Mouse (Mus musculus) kidney, postnatal 0 days (tissue): Measurements from ENCODE around the gene Jak3. TPM values are rescaled to one million over a fixed set of nuclear protein-coding genes. Genes with fewer than 3 reads are reported as not detected.
A peak's percentile ranks its signal among the peaks of the same experiment; 100 is the strongest.

Source experiments
- ATAC-seq: fragments of 200-750 bp; cut with Nextera tagmentation; replicated peaks from 2 replicates; pipeline ENCODE4 v1.8.0; 2017; ENCODE audit warnings: low read depth, moderate number of reproducible peaks, moderate TSS enrichment, moderate library complexity; ENCODE audit not compliant: low FRiP score
- DNase-seq: peaks from one replicate; pipeline ENCODE4 v3.0.0-alpha.2; 2016; ENCODE audit warnings: low spot score
- H3K27ac ChIP-seq: fragments of 300-500 bp; sonication (generic); 2 replicates; pipeline ENCODE4 v1.5.1; 2014; ENCODE audit warnings: mild to moderate bottlenecking
- H3K27me3 ChIP-seq: fragments of 300-500 bp; sonication (generic); 2 replicates; pipeline ENCODE4 v1.6.1; 2014; ENCODE audit warnings: low read length, mixed read lengths; ENCODE audit not compliant: insufficient read depth
- H3K36me3 ChIP-seq: fragments of 300-500 bp; sonication (generic); 2 replicates; pipeline ENCODE4 v1.6.1; 2014; ENCODE audit warnings: low read length, mixed read lengths; ENCODE audit not compliant: insufficient read depth
- H3K4me1 ChIP-seq: fragments of 300-500 bp; sonication (generic); replicated peaks from 2 replicates; pipeline ENCODE4 v1.6.1; 2014; ENCODE audit warnings: antibody characterized with exemption, low read length, mixed read lengths; ENCODE audit not compliant: insufficient read depth
- H3K4me2 ChIP-seq: fragments of 300-500 bp; sonication (generic); 2 replicates; pipeline ENCODE4 v1.6.1; 2014; ENCODE audit warnings: mild to moderate bottlenecking, low read length, moderate library complexity, mixed read lengths
- H3K4me3 ChIP-seq: fragments of 300-500 bp; sonication (generic); replicated peaks from 2 replicates; pipeline ENCODE4 v1.5.1; 2014; ENCODE audit warnings: low read depth, low read length
- H3K9ac ChIP-seq: fragments of 300-500 bp; sonication (generic); 2 replicates; pipeline ENCODE4 v1.6.1; 2014; ENCODE audit warnings: low read depth, low read length
- H3K9me3 ChIP-seq: fragments of 300-500 bp; sonication (generic); replicated peaks from 2 replicates; pipeline ENCODE4 v1.6.1; 2016; ENCODE audit warnings: low read length, inconsistent platforms, mixed read lengths
- CTCF ChIP-seq: IDR thresholded peaks from 2 replicates; pipeline ENCODE4 v1.5.1; 2016; ENCODE audit warnings: antibody characterized with exemption, low read depth, mild to moderate bottlenecking, moderate library complexity
- WGBS: fragments of 180-500 bp; shearing (Covaris S2); extraction: QIAGEN DNeasy Blood & Tissue Kit; methylation state at CpG from one replicate; pipeline ENCODE4 v1.1.7; 2014; 5-methylcytosine and 5-hydroxymethylcytosine counted together
- polyA plus RNA-seq: library from polyadenylated mRNA; unstranded; fragments of >200 nt; fragmentation: Nextera tagmentation; extraction: Ambion mirVana; gene quantifications from 2 replicates; pipeline ENCODE4 v1.2.1, GENCODE M21; 2015

Jak3 gene
- polyA plus RNA-seq, 1 experiment from 2014 or later: 5.3 TPM

DNA sequence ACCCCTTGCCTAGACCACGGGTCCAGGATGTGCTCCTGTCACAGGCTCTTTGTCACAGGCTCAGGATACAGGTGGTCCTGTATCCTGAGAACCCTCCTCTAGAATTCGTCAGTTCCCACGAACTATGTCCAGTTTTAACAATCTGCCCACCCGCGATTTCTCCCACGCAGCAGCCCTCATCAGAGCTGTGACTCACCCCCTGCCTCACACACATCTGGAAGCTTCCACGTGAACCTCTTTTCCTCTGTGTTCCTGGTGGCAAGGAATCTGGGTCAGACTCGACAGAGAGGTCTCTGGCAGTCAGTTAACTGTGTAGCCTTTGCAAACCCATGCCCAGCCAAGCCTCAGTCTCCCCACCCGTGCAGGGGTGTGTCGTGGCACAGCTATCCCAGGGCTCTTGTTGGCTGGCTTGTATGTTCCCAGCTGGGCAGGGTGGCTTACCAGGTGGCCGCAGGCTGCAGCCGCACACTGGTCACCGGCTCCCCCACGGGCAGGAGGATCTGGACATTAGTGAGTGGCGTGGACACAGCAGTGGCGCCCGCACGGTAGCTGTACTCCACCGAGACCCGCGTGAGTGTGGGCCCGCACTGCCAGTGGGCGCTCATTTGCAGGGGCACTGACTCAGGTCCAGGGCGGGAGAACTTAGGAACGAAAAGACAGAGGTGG is 33.2 kb downstream of the Jak3 start:
- Histone ChIP-seq H3K9ac (no peak overlapping the region), H3K4me1 (0 out of 2 replicates have a peak, but pooled peaks cover 4% of the 10 kb centered on the region), H3K9me3 (no peaks in the 10 kb centered on the region), H3K4me3 (no peak overlapping the region), H3K36me3 (no peaks in the 10 kb centered on the region), H3K27ac (no peak overlapping the region), H3K4me2 (peak overlapping the region; percentile 46; the same call in 1 of the 2 replicates), H3K27me3 (peaks cover 7% of the 10 kb centered on the region; the same call in 1 of the 2 replicates)
- TF ChIP-seq CTCF: no peak
- DNase-seq: no peak
- ATAC-seq: peak; percentile 49
- 36% methylated on average over 25 of the region's 25 CpGs for WGBS

DNA sequence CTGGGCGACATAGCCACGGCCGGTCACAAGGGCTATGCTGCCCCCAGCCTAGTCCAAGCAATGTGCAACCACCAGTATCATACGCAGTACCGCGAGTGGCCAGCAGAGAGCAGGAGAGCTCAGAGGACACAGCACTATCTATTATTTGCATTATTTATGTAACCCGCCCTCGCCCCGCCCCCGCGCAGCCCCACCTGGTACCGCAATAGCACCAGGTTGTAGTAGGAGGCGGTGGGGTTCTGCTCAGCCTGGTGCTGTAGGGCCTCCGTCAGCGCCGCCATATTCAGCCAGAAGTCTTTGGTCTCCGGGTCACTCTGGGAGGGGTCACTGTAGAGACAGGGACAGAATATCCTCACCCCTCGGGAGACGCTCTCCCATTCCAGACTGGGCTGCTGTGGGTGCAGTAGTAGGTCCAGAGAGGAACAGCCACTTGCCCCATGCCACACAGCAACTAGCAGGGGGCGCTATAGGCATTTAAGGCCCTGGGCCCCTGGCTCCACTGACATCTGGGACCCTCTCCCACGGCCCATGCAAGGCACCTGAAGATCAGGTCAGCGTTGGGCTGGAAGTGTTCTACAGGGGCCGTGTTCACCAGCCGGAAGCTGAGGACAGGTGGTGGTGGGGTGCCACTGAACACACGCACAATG is 33.8 kb downstream of the Jak3 start:
- peak; percentile 82 for TF ChIP-seq CTCF
- H3K4me2 ChIP-seq: peak overlapping the region; percentile 46; the same call in 1 of the 2 replicates
- no peak overlapping the region for H3K27ac ChIP-seq
- no peak overlapping the region for H3K4me3 ChIP-seq
- DNase-seq (peak; percentile 73), ATAC-seq (peak; percentile 59)
- H3K4me1 ChIP-seq: 0 out of 2 replicates have a peak, but pooled peaks cover 4% of the 10 kb centered on the region
- peaks cover 7% of the 10 kb centered on the region; the same call in 1 of the 2 replicates for H3K27me3 ChIP-seq
- no peaks in the 10 kb centered on the region for H3K36me3 ChIP-seq
- H3K9me3 ChIP-seq: no peaks in the 10 kb centered on the region
- WGBS: 18% methylated on average over 25 of the region's 25 CpGs
- no peak overlapping the region for H3K9ac ChIP-seq

DNA sequence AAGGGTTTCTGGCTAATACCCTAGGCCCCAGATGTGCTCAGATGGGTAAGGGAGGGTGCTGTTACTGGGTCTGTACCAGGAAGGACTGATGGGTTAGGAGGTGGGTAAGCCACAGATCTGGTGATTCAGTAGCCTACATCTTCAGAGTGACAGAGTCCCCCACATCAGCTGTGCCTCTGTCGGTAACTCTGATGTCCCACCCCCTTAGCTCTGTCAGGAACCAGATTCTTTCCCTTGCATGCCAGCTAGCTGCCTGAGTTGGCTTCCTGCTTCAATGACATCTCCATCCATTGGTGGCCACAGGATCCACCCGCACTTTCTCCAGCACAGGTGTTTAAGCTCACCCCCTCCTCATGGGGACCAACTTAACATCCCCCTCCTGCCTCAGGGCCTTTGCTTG is 35.5 kb downstream of the Jak3 start:
- no peaks in the 10 kb centered on the region for H3K36me3 ChIP-seq
- WGBS: 88% methylated on average over 2 of the region's 2 CpGs
- no peak for TF ChIP-seq CTCF

DNA sequence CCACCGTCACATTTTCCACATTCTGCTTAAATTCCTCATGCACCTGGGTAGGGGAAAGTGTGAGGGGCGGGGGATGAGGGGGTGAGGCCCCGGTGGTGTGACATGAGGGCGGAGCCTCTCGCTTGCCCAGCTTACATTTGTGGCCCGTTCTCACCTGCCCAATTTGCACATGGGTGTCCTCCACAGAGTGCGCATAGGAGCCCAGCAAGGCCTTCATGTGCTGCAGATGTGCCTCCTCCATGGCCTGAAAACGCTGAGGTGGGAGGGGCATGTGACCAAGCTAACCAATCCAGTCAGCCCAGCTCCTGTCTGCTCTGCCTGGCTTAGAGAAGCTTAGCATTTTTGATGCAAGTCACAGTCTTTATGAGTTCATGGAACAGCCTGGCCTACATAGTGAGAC is 39.4 kb downstream of the Jak3 start:
- no peak overlapping the region for H3K27ac ChIP-seq
- H3K4me3 ChIP-seq: no peak overlapping the region
- 43% methylated on average over 8 of the region's 8 CpGs for WGBS
- no peaks in the 10 kb centered on the region for H3K4me1 ChIP-seq
- H3K9ac ChIP-seq: no peak overlapping the region
- H3K36me3 ChIP-seq: no peaks in the 10 kb centered on the region
- no peaks in the 10 kb centered on the region for H3K9me3 ChIP-seq
- DNase-seq: no peak
- no peaks in the 10 kb centered on the region for H3K27me3 ChIP-seq
- H3K4me2 ChIP-seq: no peak overlapping the region
- TF ChIP-seq CTCF: no peak
- ATAC-seq: no peak

More for the DNA sequence above, 35.5 kb downstream of the Jak3 start:
- ATAC-seq: no peak
- Histone ChIP-seq H3K27ac (no peak overlapping the region), H3K4me2 (no peak overlapping the region), H3K9me3 (no peaks in the 10 kb centered on the region), H3K9ac (no peak overlapping the region), H3K4me3 (no peak overlapping the region), H3K27me3 (peaks cover 7% of the 10 kb centered on the region; the same call in 1 of the 2 replicates), H3K4me1 (0 out of 2 replicates have a peak, but pooled peaks cover 4% of the 10 kb centered on the region)
- no peak for DNase-seq

DNA sequence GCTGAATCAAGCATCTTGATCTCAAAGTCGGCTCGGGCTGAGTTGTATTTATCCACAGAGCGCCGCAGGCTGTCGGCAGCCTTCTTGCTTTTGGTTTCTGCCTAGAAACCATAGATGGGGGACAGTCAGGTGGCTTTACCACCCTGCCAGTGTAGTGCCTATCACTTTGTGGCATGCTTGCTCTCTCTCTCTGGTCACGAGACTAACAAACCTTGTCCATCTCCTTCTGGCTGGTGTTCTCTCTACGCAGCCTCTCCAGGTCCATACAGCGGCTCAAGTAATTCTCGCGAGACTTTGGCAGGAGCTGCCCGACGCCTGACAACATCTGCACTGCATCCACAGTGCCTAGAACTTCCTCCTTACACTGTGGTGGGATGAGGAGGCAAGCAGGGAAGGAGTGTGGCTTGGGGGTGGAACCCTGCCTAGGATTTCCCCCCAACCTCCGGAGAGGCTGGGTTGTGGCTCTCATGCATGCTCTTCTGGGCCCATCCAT is 40.5 kb downstream of the Jak3 start:
- H3K27me3 ChIP-seq: no peaks in the 10 kb centered on the region
- no peaks in the 10 kb centered on the region for H3K9me3 ChIP-seq
- H3K9ac ChIP-seq: no peak overlapping the region
- TF ChIP-seq CTCF: no peak
- H3K4me3 ChIP-seq: no peak overlapping the region
- no peaks in the 10 kb centered on the region for H3K4me1 ChIP-seq
- ATAC-seq (no peak), DNase-seq (no peak)
- 85% methylated on average over 13 of the region's 13 CpGs for WGBS
- no peaks in the 10 kb centered on the region for H3K36me3 ChIP-seq
- no peak overlapping the region for H3K27ac ChIP-seq
- H3K4me2 ChIP-seq: no peak overlapping the region

DNA sequence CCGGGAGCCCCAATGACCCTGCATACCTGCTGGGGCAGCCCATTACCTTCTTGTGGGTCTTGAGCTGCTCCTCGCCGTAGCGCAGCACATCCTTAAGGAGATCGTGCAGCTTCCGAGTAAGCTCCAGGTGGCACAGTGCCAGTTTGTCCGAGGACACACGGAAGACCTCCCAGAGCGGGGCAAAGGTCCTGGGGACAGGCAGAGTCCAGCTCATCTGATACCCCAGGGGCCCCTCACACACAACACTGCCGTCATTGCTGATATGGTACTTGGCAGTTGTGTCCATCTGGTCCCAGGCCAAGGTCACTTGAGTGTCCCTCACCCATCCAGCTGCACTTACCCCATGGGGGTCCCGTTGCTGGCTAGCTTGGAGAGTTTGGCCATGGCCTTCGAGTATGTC is 41.0 kb downstream of the Jak3 start:
- H3K27me3 ChIP-seq: no peaks in the 10 kb centered on the region
- no peak for ATAC-seq

More for the DNA sequence above, 41.0 kb downstream of the Jak3 start:
- no peak overlapping the region for H3K9ac ChIP-seq
- TF ChIP-seq CTCF: no peak
- no peaks in the 10 kb centered on the region for H3K9me3 ChIP-seq
- no peak overlapping the region for H3K4me2 ChIP-seq
- H3K36me3 ChIP-seq: no peaks in the 10 kb centered on the region
- WGBS: 67% methylated on average over 12 of the region's 12 CpGs
- H3K27ac ChIP-seq: no peak overlapping the region
- H3K4me1 ChIP-seq: no peaks in the 10 kb centered on the region
- H3K4me3 ChIP-seq: no peak overlapping the region
- DNase-seq: no peak
